Mouse (Mus musculus) testis, adult 2 months (tissue): ENCODE data around the gene Oser1.

ENCODE experiments used
- CTCF ChIP-seq: fragments of 200-500 bp; IDR thresholded peaks from 2 replicates; pipeline ENCODE4 v1.5.1; 2012; ENCODE audit warnings: low read depth, mild to moderate bottlenecking, inconsistent platforms, low read length, moderate library complexity; ENCODE audit not compliant: control insufficient read depth, insufficient read depth, insufficient replicate concordance
- POLR2A ChIP-seq: fragments of 200-500 bp; IDR thresholded peaks from 2 replicates; pipeline ENCODE4 v1.6.1; 2012; ENCODE audit warnings: low read depth, mild to moderate bottlenecking, inconsistent platforms, low read length, moderate library complexity; ENCODE audit not compliant: control insufficient read depth

DNA sequence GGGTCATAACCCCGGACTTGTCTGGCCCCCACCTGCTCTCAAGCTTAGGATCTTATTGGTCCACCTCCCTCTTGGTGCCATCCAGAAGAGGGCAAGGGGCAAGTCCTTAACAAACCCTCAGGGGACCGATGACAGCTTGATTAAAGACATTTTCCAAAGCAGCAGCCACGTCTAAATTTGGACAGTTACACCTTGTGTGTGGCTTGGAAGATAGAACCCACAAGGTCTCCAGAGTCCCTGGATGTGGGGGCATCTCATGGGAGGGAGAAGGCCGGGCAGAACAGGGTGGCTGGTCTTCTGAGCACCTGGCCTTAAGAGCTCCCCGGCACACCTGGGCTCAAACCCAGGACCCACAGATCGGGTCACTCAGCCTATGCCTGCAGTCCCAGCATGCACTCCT lies 30.5 kb downstream of the Oser1 start:
- no peak for TF ChIP-seq POLR2A
- TF ChIP-seq CTCF: no peak
